Mouse (Mus musculus): ENCODE results near the gene 4930596D02Rik. TPM values are rescaled to one million over a fixed set of nuclear protein-coding genes. Genes with fewer than 3 reads are reported as not detected.

The 4930596D02Rik gene
- total RNA-seq (2023): not detected

GRCm38 (mm10) chr14:35811878-35812277 lies at the start of gene 4930596D02Rik:
Gene 4930596D02Rik (minus strand): TSS chr14:35811978.

All from T-cell, adult 66 days (primary cell).